Comparison of ENCODE assay signal across 17 mouse cellular contexts in the genomic region with DNA sequence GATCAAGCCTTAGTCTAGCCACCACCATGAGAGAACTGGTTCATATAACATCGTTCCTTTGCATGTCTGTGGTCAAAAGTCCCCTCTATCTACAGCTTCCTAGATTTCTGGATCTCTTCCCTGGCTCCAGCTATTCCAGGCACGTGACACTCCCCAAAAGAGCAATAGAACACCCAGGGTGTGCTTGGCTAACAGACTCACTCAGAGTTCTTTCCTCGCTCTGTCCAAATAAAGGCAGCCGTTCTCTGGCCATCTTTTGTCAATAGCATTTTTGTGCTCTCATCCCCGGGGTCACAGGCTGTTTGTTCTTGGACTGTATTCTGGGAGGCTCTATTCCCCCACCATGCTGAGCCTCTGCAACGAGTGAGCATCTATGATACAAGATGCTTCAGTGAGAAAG.
A peak's percentile ranks its signal among the peaks of the same experiment; 100 is the strongest.
DNase-seq lines count a peak whose midpoint lies in the region; ATAC-seq and TF ChIP-seq lines count a peak whose summit lies in the region.
"Had no signal": no experiment of that assay in that cellular context is flagged by ENCODE, and none has a peak within 500 bp of the region (broad histone marks: within the 10 kb centered on the region; RNA-seq: fewer than 3 reads in every experiment).

No protein-coding gene starts in this region.

- H3K9me3 ChIP-seq in limb, embryonic 13.5 days, result no peaks in the 10 kb centered on the region
- H3K9me3 ChIP-seq in limb, embryonic 10.5 days (replicated peaks), result no peaks in the 10 kb centered on the region
- no peaks in the 10 kb centered on the region for H3K9me3 ChIP-seq in hindbrain, postnatal 0 days (ENCODE audit: low read length)
- H3K9me3 ChIP-seq: forebrain, embryonic 12.5 days; neural tube, embryonic 15.5 days had no signal

- 64% methylated on average over 6 of the region's 6 CpGs for WGBS in limb, embryonic 13.5 days
- 80% methylated on average over 6 of the region's 6 CpGs for WGBS in limb, embryonic 10.5 days
- 20% methylated on average over 6 of the region's 6 CpGs for WGBS in hindbrain, postnatal 0 days

- H3K36me3 ChIP-seq in limb, embryonic 13.5 days, result no peaks in the 10 kb centered on the region
- no peaks in the 10 kb centered on the region for H3K36me3 ChIP-seq in limb, embryonic 10.5 days
- H3K36me3 ChIP-seq in hindbrain, postnatal 0 days (ENCODE audit: insufficient read depth, low read length), result no peaks in the 10 kb centered on the region
- H3K36me3 ChIP-seq: forebrain, embryonic 12.5 days; neural tube, embryonic 15.5 days had no signal

- peaks cover 15% of the 10 kb centered on the region for H3K4me1 ChIP-seq in limb, embryonic 13.5 days
- H3K4me1 ChIP-seq in limb, embryonic 10.5 days, result no peaks in the 10 kb centered on the region
- 0 out of 2 replicates have a peak, but pooled peaks cover 9% of the 10 kb centered on the region for H3K4me1 ChIP-seq in hindbrain, postnatal 0 days (ENCODE audit: insufficient read depth, low read length)

- no peak overlapping the region for H3K4me2 ChIP-seq in limb, embryonic 13.5 days (replicated peaks)
- no peak overlapping the region; the same call in 1 of the 2 replicates for H3K4me2 ChIP-seq in hindbrain, postnatal 0 days (ENCODE audit: low read depth, low read length)
- H3K4me2 ChIP-seq: forebrain, embryonic 12.5 days; liver, embryonic 11.5 days; neural tube, embryonic 15.5 days had no signal

- peak; percentile 22; the same call in 1 of the 2 replicates for ATAC-seq in limb, embryonic 13.5 days (ENCODE audit: low FRiP score, low read depth)
- peak; percentile 80 for ATAC-seq in hindbrain, postnatal 0 days
- ATAC-seq: activated CD4-positive, CD25-positive, alpha-beta regulatory T cell, adult 4 months had no signal

- peak; percentile 17 for DNase-seq in cerebellum, adult 9-11 months
- DNase-seq in cerebellum, adult 11 months, result no peak
- DNase-seq in limb, embryonic 10.5 days (ENCODE audit: low spot score), result no peak
- DNase-seq in R1 (ENCODE audit: low read depth, low spot score), result peak; percentile 54
- DNase-seq in hindbrain, postnatal 0 days (ENCODE audit: low spot score), result peak; percentile 61
- DNase-seq in layer of hippocampus, adult 9-11 months, result no peak
- DNase-seq in frontal cortex, postnatal 10 days (ENCODE audit: low spot score in 2 of 2), result no peak
- DNase-seq: gastrocnemius, postnatal 10 days; heart, adult 2 months; kidney, adult 9 months; lung, postnatal 4 days; spleen, adult 18-20 months had no signal

- H3K27ac ChIP-seq in limb, embryonic 13.5 days, result peak overlapping the region; percentile 61; the same call in 1 of the 2 replicates
- H3K27ac ChIP-seq in limb, embryonic 10.5 days, result no peak overlapping the region
- no peak overlapping the region for H3K27ac ChIP-seq in hindbrain, postnatal 0 days
- H3K27ac ChIP-seq: forebrain, embryonic 12.5 days; heart, adult 2 months; neural tube, embryonic 15.5 days had no signal

- no peak for TF ChIP-seq CTCF in hindbrain, postnatal 0 days (IDR thresholded peaks at IDR 0.05; ENCODE audit: low read depth)

- H3K9ac ChIP-seq in limb, embryonic 13.5 days, result no peak overlapping the region
- no peak overlapping the region for H3K9ac ChIP-seq in hindbrain, postnatal 0 days (replicated peaks; ENCODE audit: low read length)
- H3K9ac ChIP-seq: forebrain, embryonic 12.5 days; neural tube, embryonic 15.5 days had no signal

- H3K27me3 ChIP-seq in limb, embryonic 13.5 days, result no peaks in the 10 kb centered on the region
- no peaks in the 10 kb centered on the region for H3K27me3 ChIP-seq in limb, embryonic 10.5 days (ENCODE audit: low read depth, poor library complexity, severe bottlenecking)
- H3K27me3 ChIP-seq in hindbrain, postnatal 0 days (ENCODE audit: insufficient read depth, low read length), result no peaks in the 10 kb centered on the region
- H3K27me3 ChIP-seq: forebrain, embryonic 12.5 days; neural tube, embryonic 15.5 days had no signal

- H3K4me3 ChIP-seq in limb, embryonic 13.5 days, result no peak overlapping the region
- no peak overlapping the region for H3K4me3 ChIP-seq in limb, embryonic 10.5 days
- no peak overlapping the region for H3K4me3 ChIP-seq in hindbrain, postnatal 0 days (ENCODE audit: low read length)
- H3K4me3 ChIP-seq: forebrain, embryonic 12.5 days; heart, adult 2 months; neural tube, embryonic 15.5 days had no signal

Comparison
In these comparisons a context has a peak if more than half of its experiments do, and no peak if none do; other contexts are left out.
1. DNase-seq: peak in cerebellum, adult 9-11 months (single experiment), R1 (single experiment) and hindbrain, postnatal 0 days (single experiment); none in cerebellum, adult 11 months (single experiment), limb, embryonic 10.5 days (single experiment), layer of hippocampus, adult 9-11 months (single experiment) and frontal cortex, postnatal 10 days (0 of 2).